Mouse (Mus musculus) spleen, adult 2 months (tissue): ENCODE results near the gene Slc22a13.

Experiments
- CTCF ChIP-seq: fragments of 200-500 bp; IDR thresholded peaks from 2 replicates; pipeline ENCODE4 v1.5.1; 2011; ENCODE audit warnings: mild to moderate bottlenecking, inconsistent platforms; ENCODE audit not compliant: insufficient read depth, insufficient read length, insufficient replicate concordance; ENCODE audit errors: extremely low read depth
- POLR2A ChIP-seq: fragments of 200-500 bp; IDR thresholded peaks from 2 replicates; pipeline ENCODE4 v1.6.1; 2011; ENCODE audit warnings: low read depth, low read length, inconsistent platforms

GRCm38 (mm10) chr9:119160689-119161088 lies 48.2 kb downstream of the Slc22a13 start:
- no peak for TF ChIP-seq POLR2A
- no peak for TF ChIP-seq CTCF
